Mouse (Mus musculus) liver, postnatal 0 days (tissue): Measurements from ENCODE around the gene Gm49721. TPM values are rescaled to one million over a fixed set of nuclear protein-coding genes. Genes with fewer than 3 reads are reported as not detected.
A peak's percentile ranks its signal among the peaks of the same experiment; 100 is the strongest.
"Not testable (repeated sequence)": the region's sequence is repeated elsewhere in the genome, so short reads cannot be mapped to it uniquely, and the experiment has no call there.

Experiments
- ATAC-seq: fragments of 200-750 bp; cut with Nextera tagmentation; 2 replicates; pipeline ENCODE4 v1.8.0; 2017; ENCODE audit warnings: mild to moderate bottlenecking, moderate library complexity
- DNase-seq: peaks from one replicate; pipeline ENCODE4 v3.0.0-alpha.2; 2016
- H3K27ac ChIP-seq: fragments of 300-500 bp; sonication (generic); 2 replicates; pipeline ENCODE4 v1.5.1; 2014; ENCODE audit warnings: antibody characterized with exemption, moderate library complexity, mild to moderate bottlenecking, low read depth
- H3K27me3 ChIP-seq: fragments of 300-500 bp; sonication (generic); 2 replicates; pipeline ENCODE4 v1.6.1; 2014; ENCODE audit warnings: low read length, control low read depth, mixed read lengths; ENCODE audit not compliant: insufficient read depth
- H3K36me3 ChIP-seq: fragments of 300-500 bp; sonication (generic); replicated peaks from 2 replicates; pipeline ENCODE4 v1.6.1; 2014; ENCODE audit warnings: mild to moderate bottlenecking, control low read depth, low read length, moderate library complexity, mixed read lengths; ENCODE audit not compliant: insufficient read depth
- H3K4me1 ChIP-seq: fragments of 300-500 bp; sonication (generic); 2 replicates; pipeline ENCODE4 v1.6.1; 2014; ENCODE audit warnings: antibody characterized with exemption, mild to moderate bottlenecking, control low read depth; ENCODE audit not compliant: insufficient read depth
- H3K4me2 ChIP-seq: fragments of 300-500 bp; sonication (generic); 2 replicates; pipeline ENCODE4 v1.6.1; 2014; ENCODE audit warnings: low read depth, mild to moderate bottlenecking, low read length, moderate library complexity, mixed read lengths
- H3K4me3 ChIP-seq: fragments of 300-500 bp; sonication (generic); 2 replicates; pipeline ENCODE4 v1.5.1; 2014; ENCODE audit warnings: low read depth, low read length
- H3K9ac ChIP-seq: fragments of 300-500 bp; sonication (generic); replicated peaks from 2 replicates; pipeline ENCODE4 v1.6.1; 2014; ENCODE audit warnings: mild to moderate bottlenecking, moderate library complexity
- H3K9me3 ChIP-seq: fragments of 300-500 bp; sonication (generic); 2 replicates; pipeline ENCODE4 v1.6.1; 2016; ENCODE audit warnings: mild to moderate bottlenecking, control low read depth, low read length, mixed read lengths
- WGBS: fragments of 180-500 bp; shearing (Covaris S2); extraction: QIAGEN DNeasy Blood & Tissue Kit; methylation state at CpG from one replicate; pipeline ENCODE4 v1.1.7; 2014; ENCODE audit not compliant: insufficient replicate concordance; 5-methylcytosine and 5-hydroxymethylcytosine counted together
- polyA plus RNA-seq: library from polyadenylated mRNA; unstranded; fragments of >200 nt; fragmentation: Nextera tagmentation; extraction: Ambion mirVana; gene quantifications from 2 replicates; pipeline ENCODE4 v1.2.1, GENCODE M21; 2015

Gm49721 gene
- polyA plus RNA-seq, 1 experiment from 2014 or later, result 0.06 TPM

DNA sequence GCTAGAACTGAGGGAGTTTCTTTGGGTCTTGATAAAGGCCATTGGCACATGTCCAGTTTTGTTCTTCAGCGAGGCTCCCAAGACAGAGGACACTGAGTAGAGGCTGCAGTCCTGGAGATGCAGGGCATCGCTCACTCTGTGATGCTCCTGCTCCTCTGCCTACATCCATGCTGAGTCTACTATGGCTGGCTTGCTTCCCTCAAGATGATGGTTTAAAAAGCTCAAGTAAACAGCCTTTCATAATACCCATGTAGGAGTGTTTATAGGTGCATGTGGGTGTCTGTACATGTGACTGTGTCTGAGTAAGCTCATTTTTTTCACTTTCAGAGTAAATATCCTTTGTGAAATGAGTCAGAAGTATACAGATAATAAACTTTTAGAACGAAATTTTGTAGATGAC lies 3.7 kb upstream of the Gm49721 start:
- not testable (repeated sequence) for H3K4me3 ChIP-seq, H3K9ac ChIP-seq, H3K27ac ChIP-seq, H3K4me1 ChIP-seq, ATAC-seq, H3K27me3 ChIP-seq, H3K4me2 ChIP-seq, H3K36me3 ChIP-seq, DNase-seq, H3K9me3 ChIP-seq
- 58% methylated on average over 3 of the region's 3 CpGs for WGBS

DNA sequence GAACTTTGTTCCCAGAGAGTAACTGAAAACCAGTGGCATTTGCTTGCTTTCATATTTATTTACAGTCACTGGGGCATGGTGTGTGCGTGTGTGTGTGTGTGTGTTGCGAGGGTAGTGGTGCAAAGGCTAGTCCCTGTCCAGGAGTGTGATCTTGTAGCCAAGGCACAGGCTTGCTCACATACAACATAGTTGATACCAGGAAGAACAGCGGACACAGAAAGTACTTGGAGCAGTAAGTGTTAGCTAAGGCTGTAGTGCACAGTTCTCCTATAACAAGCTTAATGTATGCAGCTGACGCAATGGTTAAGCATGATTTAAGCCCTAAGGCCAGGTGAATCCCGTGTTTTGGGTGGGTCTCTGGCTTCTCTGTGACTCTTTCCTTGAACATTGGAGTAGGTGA lies 676 bp downstream of the Gm49721 start:
- 8% methylated on average over 4 of the region's 5 CpGs for WGBS
- not testable (repeated sequence) for H3K4me1 ChIP-seq, H3K36me3 ChIP-seq, H3K9me3 ChIP-seq, H3K27me3 ChIP-seq, DNase-seq, ATAC-seq
- Histone ChIP-seq H3K4me3 (peak overlapping the region; percentile 64), H3K4me2 (peak overlapping the region; percentile 68), H3K9ac (peak overlapping the region; percentile 80; the same call in 1 of the 2 replicates), H3K27ac (peak overlapping the region; percentile 82; the same call in 1 of the 2 replicates)

DNA sequence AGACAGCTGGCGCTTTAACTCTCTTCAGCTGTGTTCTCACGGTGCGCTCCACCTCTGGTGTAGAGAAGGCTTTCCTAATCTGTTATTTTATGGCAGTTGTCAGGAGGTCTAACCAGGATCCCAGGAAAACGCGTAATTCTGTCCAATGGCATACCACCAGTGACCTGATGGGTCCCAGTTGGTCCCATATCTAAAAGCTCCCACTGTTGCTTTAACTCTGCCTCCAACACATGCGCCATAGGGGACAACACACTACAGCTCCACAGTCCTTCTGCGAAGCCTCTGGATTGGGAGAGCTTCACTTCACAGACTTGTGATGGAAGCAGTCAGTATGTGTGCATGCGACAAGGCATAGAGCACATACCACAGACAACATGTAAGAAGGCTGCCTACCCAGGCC lies 1.4 kb downstream of the Gm49721 start:
- H3K4me2 ChIP-seq, H3K9me3 ChIP-seq, H3K9ac ChIP-seq, H3K27me3 ChIP-seq, DNase-seq, H3K36me3 ChIP-seq, H3K27ac ChIP-seq, ATAC-seq, H3K4me1 ChIP-seq, H3K4me3 ChIP-seq: not testable (repeated sequence)
- 92% methylated on average over 5 of the region's 8 CpGs for WGBS

DNA sequence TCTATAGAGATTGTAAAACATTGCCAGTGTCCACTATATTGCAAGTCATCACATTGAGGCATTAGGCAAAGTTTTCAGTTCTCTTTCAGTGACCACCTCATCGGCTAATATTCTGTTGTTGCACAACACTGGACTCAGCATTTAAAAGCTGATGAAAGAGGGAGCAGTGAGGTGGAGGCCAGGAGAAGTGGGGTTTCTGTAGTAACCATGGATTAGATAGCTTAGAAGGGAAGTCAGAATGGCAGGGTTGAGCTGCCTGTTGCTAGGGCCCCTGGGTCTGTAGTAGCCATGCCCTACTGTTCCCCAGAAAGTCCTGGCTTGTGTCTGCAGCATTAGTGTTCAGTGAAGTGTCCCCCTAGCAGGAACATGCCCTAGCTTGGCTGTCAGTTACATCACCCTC lies 7.4 kb downstream of the Gm49721 start:
- WGBS, result 62% methylated on average over 1 of the region's 1 CpGs
- not testable (repeated sequence) for ATAC-seq, H3K27me3 ChIP-seq

GRCm38 (mm10) chr17:6995504-6995903 lies 16.8 kb downstream of the Gm49721 start:
- not testable (repeated sequence) for H3K9me3 ChIP-seq, H3K9ac ChIP-seq, H3K4me2 ChIP-seq, H3K27me3 ChIP-seq, H3K27ac ChIP-seq, H3K4me3 ChIP-seq, H3K36me3 ChIP-seq, H3K4me1 ChIP-seq, DNase-seq
- no CpG with 5 or more reads among the region's 6 CpGs for WGBS
- ATAC-seq, result peak; percentile 25; the same call in 1 of the 2 replicates

More for the DNA sequence above, 7.4 kb downstream of the Gm49721 start:
- H3K36me3 ChIP-seq, H3K4me1 ChIP-seq, H3K9ac ChIP-seq, H3K27ac ChIP-seq, DNase-seq, H3K4me2 ChIP-seq, H3K4me3 ChIP-seq, H3K9me3 ChIP-seq: not testable (repeated sequence)

- H3K36me3 ChIP-seq, H3K9ac ChIP-seq, H3K4me3 ChIP-seq, H3K27ac ChIP-seq, H3K9me3 ChIP-seq, H3K27me3 ChIP-seq, DNase-seq, ATAC-seq, H3K4me2 ChIP-seq, H3K4me1 ChIP-seq: not testable (repeated sequence)
- 77% methylated on average over 8 of the region's 8 CpGs for WGBS
Observed at GRCm38 (mm10) chr17:6996826-6997225, 18.1 kb downstream of the Gm49721 start.

DNA sequence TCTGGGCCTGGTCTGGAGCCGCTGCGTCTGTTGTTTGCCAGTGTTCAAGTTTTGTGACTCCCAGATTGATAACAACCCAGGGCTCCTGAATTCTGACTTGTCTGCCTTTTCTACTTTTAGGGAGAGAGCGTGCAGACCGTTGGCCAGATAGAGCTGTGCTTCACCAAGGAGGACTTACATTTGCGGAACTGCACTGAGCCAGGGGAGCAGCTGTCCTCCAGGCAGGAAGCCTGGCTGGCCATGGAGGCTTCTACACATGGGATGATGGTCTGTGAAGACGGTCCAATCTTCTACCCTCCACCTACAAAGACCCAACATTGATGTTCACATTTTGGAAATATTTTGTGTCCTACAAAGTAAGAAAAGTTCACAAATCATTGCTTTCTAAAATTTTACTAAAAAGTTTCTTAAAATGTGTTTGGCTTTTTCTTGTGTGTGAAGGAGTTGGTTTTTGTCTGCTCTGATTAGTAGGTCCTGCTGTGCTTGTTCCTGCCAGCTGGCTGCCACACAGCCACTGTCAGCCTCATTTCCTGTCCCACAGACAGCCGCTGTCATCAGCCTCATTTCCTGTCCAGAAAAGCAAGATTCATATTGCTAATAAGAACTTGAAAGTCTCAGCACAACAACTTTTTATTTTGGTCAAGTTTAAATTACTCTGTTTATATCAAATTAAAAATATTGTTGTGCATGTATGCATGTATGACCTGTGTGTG lies 19.2 kb downstream of the Gm49721 start:
- H3K4me2 ChIP-seq, ATAC-seq, H3K4me1 ChIP-seq, H3K27me3 ChIP-seq, H3K9ac ChIP-seq, H3K36me3 ChIP-seq, H3K9me3 ChIP-seq, H3K27ac ChIP-seq, DNase-seq, H3K4me3 ChIP-seq: not testable (repeated sequence)
- WGBS, result no CpG with 5 or more reads among the region's 7 CpGs

GRCm38 (mm10) chr17:7001790-7002585 lies 23.3 kb downstream of the Gm49721 start:
- H3K27me3 ChIP-seq, H3K4me1 ChIP-seq, H3K9me3 ChIP-seq, ATAC-seq, H3K36me3 ChIP-seq, H3K4me3 ChIP-seq, H3K4me2 ChIP-seq, DNase-seq, H3K9ac ChIP-seq, H3K27ac ChIP-seq: not testable (repeated sequence)
- WGBS, result 73% methylated on average over 8 of the region's 12 CpGs

- not testable (repeated sequence) for ATAC-seq, H3K4me2 ChIP-seq, H3K36me3 ChIP-seq, H3K27me3 ChIP-seq, H3K4me1 ChIP-seq, H3K9ac ChIP-seq, H3K9me3 ChIP-seq, H3K4me3 ChIP-seq, H3K27ac ChIP-seq, DNase-seq
- WGBS, result no CpG with 5 or more reads among the region's 3 CpGs
Observed at GRCm38 (mm10) chr17:7003392-7003791, 24.7 kb downstream of the Gm49721 start.
